Comparison of ENCODE assay signal across 9 mouse cellular contexts in the genomic region with DNA sequence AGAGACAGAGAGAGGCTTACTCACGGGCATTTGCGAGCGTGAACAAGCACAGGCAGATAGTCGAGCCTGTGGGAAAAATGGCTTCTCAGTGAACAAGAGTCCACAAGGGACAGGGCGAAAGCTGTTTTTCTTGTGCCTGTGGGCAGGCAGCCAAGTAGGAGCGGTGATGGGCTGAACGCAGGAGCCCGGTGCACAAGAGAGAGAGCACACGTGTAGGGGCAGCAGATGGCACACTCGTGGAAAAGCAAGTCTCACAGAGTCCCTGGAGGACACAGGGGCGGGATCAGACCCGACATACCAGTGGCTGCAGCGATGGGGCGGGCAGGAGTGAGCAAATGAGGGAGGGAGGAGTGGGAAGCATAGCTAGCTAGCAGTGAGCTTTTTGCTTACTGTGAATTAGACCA. TPM values are rescaled to one million over a fixed set of nuclear protein-coding genes. Genes with fewer than 3 reads are reported as not detected.
DNase-seq lines count a peak whose midpoint lies in the region; ATAC-seq lines count a peak whose summit lies in the region.
"Had no signal": no experiment of that assay in that cellular context is flagged by ENCODE, and none has a peak within 500 bp of the region (broad histone marks: within the 10 kb centered on the region; RNA-seq: fewer than 3 reads in every experiment).

No protein-coding gene starts in this region.

- DNase-seq in ES-E14 (ENCODE audit: low read depth, low spot score): peak; percentile 27
- DNase-seq in forebrain, embryonic 11.5 days (ENCODE audit: low spot score): peak; percentile 82
- peak; percentile 59 for DNase-seq in large intestine, adult 2 months (ENCODE audit: low read depth, low spot score)
- peak; percentile 69 for DNase-seq in testis, postnatal 14 days (ENCODE audit: low spot score)

- H3K9ac ChIP-seq in ES-E14 (ENCODE audit: insufficient read depth, low read depth, low read length, poor library complexity, severe bottlenecking): peak overlapping the region; percentile 70
- H3K9ac ChIP-seq in forebrain, embryonic 11.5 days (ENCODE audit: low read length): peak overlapping the region; percentile 63
- H3K9ac ChIP-seq in heart, embryonic 15.5 days: peak overlapping the region; percentile 74
- peak overlapping the region; percentile 48 for H3K9ac ChIP-seq in liver, embryonic 16.5 days (ENCODE audit: low read depth, low read length)
- peak overlapping the region; percentile 65 for H3K9ac ChIP-seq in neural tube, embryonic 15.5 days (replicated peaks)

- H3K4me3 ChIP-seq in ES-E14 (ENCODE audit: insufficient read depth in 1 of 2, low read depth in 1 of 2, low read length in 2 of 2, poor library complexity in 1 of 2, severe bottlenecking in 1 of 2): peak overlapping the region; percentile 68 to 81
- peak overlapping the region; percentile 51 for H3K4me3 ChIP-seq in brown adipose tissue, adult 24 weeks (ENCODE audit: insufficient read depth, low read depth, low read length)
- peak overlapping the region; percentile 46 for H3K4me3 ChIP-seq in forebrain, embryonic 11.5 days (ENCODE audit: low read depth, low read length)
- H3K4me3 ChIP-seq in heart, embryonic 15.5 days: peak overlapping the region; percentile 70
- peak overlapping the region; percentile 63 for H3K4me3 ChIP-seq in liver, embryonic 16.5 days (ENCODE audit: low read depth, low read length)
- peak overlapping the region; percentile 69 for H3K4me3 ChIP-seq in neural tube, embryonic 15.5 days (replicated peaks)

- no peaks in the 10 kb centered on the region for H3K27me3 ChIP-seq in forebrain, embryonic 11.5 days (ENCODE audit: control insufficient read depth, insufficient read depth, low read length)
- H3K27me3 ChIP-seq in heart, embryonic 15.5 days: no peaks in the 10 kb centered on the region
- no peaks in the 10 kb centered on the region for H3K27me3 ChIP-seq in liver, embryonic 16.5 days (ENCODE audit: control insufficient read depth, insufficient read depth, low read depth, low read length)
- no peaks in the 10 kb centered on the region for H3K27me3 ChIP-seq in neural tube, embryonic 15.5 days (replicated peaks)

- in situ Hi-C loops in ES-E14 (cut with MboI; ENCODE audit: low sequenced_read_pairs in 2 of 2, unreplicated experiment in 2 of 2): no loop called here

- H3K4me2 ChIP-seq in forebrain, embryonic 11.5 days (ENCODE audit: low read depth, low read length, severe bottlenecking): peak overlapping the region; percentile 88
- peak overlapping the region; percentile 94 for H3K4me2 ChIP-seq in heart, embryonic 15.5 days
- peak overlapping the region; percentile 81 for H3K4me2 ChIP-seq in liver, embryonic 16.5 days (ENCODE audit: low read depth, low read length)
- H3K4me2 ChIP-seq in neural tube, embryonic 15.5 days: peak overlapping the region; percentile 89

- no peaks in the 10 kb centered on the region for H3K4me1 ChIP-seq in ES-E14 (ENCODE audit: control insufficient read depth in 2 of 2, insufficient read depth in 2 of 2, low read length in 2 of 2, poor library complexity in 1 of 2)
- no peaks in the 10 kb centered on the region for H3K4me1 ChIP-seq in brown adipose tissue, adult 24 weeks (ENCODE audit: control insufficient read depth, insufficient read depth, insufficient read length, low read length)
- peaks cover 5% of the 10 kb centered on the region for H3K4me1 ChIP-seq in forebrain, embryonic 11.5 days (replicated peaks; ENCODE audit: control insufficient read depth, insufficient read depth, low read length)
- peaks cover 12% of the 10 kb centered on the region for H3K4me1 ChIP-seq in heart, embryonic 15.5 days (replicated peaks)
- H3K4me1 ChIP-seq in liver, embryonic 16.5 days (ENCODE audit: control insufficient read depth, low read depth, low read length): no peaks in the 10 kb centered on the region; the same call in none of the 2 replicates
- H3K4me1 ChIP-seq in neural tube, embryonic 15.5 days: peaks cover 13% of the 10 kb centered on the region

- H3K9me3 ChIP-seq in ES-E14 (ENCODE audit: control insufficient read depth, insufficient read depth, low read depth, low read length): no peaks in the 10 kb centered on the region
- no peaks in the 10 kb centered on the region for H3K9me3 ChIP-seq in forebrain, embryonic 11.5 days (ENCODE audit: control insufficient read depth, low read length)
- no peaks in the 10 kb centered on the region for H3K9me3 ChIP-seq in heart, embryonic 15.5 days (replicated peaks)
- no peaks in the 10 kb centered on the region for H3K9me3 ChIP-seq in liver, embryonic 16.5 days (replicated peaks; ENCODE audit: control insufficient read depth, low read length)
- H3K9me3 ChIP-seq in neural tube, embryonic 15.5 days (replicated peaks): no peaks in the 10 kb centered on the region

- under 1% methylated on average over 14 of the region's 14 CpGs for WGBS in forebrain, embryonic 11.5 days
- 0% methylated on average over 14 of the region's 14 CpGs for WGBS in heart, embryonic 15.5 days
- under 1% methylated on average over 14 of the region's 14 CpGs for WGBS in large intestine, adult 2 months
- under 1% methylated on average over 14 of the region's 14 CpGs for WGBS in liver, embryonic 16.5 days (ENCODE audit: insufficient replicate concordance)
- WGBS in neural tube, embryonic 15.5 days: under 1% methylated on average over 14 of the region's 14 CpGs

- H3K36me3 ChIP-seq in ES-E14 (ENCODE audit: control insufficient read depth, insufficient read depth, low read length, poor library complexity, severe bottlenecking): no peaks in the 10 kb centered on the region
- no peaks in the 10 kb centered on the region for H3K36me3 ChIP-seq in forebrain, embryonic 11.5 days (ENCODE audit: control insufficient read depth, insufficient read depth, low read length)
- no peaks in the 10 kb centered on the region for H3K36me3 ChIP-seq in heart, embryonic 15.5 days
- no peaks in the 10 kb centered on the region for H3K36me3 ChIP-seq in liver, embryonic 16.5 days (ENCODE audit: control insufficient read depth, insufficient read depth)
- H3K36me3 ChIP-seq in neural tube, embryonic 15.5 days: no peaks in the 10 kb centered on the region

- ATAC-seq in forebrain, embryonic 11.5 days (replicated peaks; ENCODE audit: low FRiP score): peak; percentile 80
- ATAC-seq in heart, embryonic 15.5 days (replicated peaks; ENCODE audit: insufficient number of reproducible peaks, insufficient read depth, low FRiP score, low read depth): peak; percentile 78
- ATAC-seq in liver, embryonic 16.5 days (ENCODE audit: low read depth): peak; percentile 59
- peak; percentile 90 for ATAC-seq in neural tube, embryonic 15.5 days (ENCODE audit: low FRiP score)

- H3K27ac ChIP-seq in ES-E14 (ENCODE audit: insufficient read depth, low read depth, low read length, poor library complexity, severe bottlenecking): no peak overlapping the region
- H3K27ac ChIP-seq in brown adipose tissue, adult 24 weeks (replicated peaks; ENCODE audit: low read depth, low read length): peak overlapping the region; percentile 49
- H3K27ac ChIP-seq in forebrain, embryonic 11.5 days (ENCODE audit: low read depth, low read length): peak overlapping the region; percentile 96
- peak overlapping the region; percentile 98 for H3K27ac ChIP-seq in heart, embryonic 15.5 days
- H3K27ac ChIP-seq in liver, embryonic 16.5 days (ENCODE audit: low read length): peak overlapping the region; percentile 69
- peak overlapping the region; percentile 95 for H3K27ac ChIP-seq in neural tube, embryonic 15.5 days (replicated peaks)

RNA-seq across cellular contexts. Expression of a gene that starts 7.8 kb away (rescaled TPM):
- not detected in 2 replicates for total RNA-seq in ES-E14 (2012; rRNA removed)
- not detected in 2 replicates for polyA plus RNA-seq in brown adipose tissue, adult 24 weeks (2012; ENCODE audit: insufficient read depth, insufficient read length, missing spikeins)
- not detected in 2 replicates for polyA plus RNA-seq in forebrain, embryonic 11.5 days (2014; fragmentation: Nextera tagmentation; extraction: Ambion mirVana)
- polyA plus RNA-seq in heart, embryonic 15.5 days (2015; fragmentation: Nextera tagmentation; extraction: Ambion mirVana): not detected in 2 replicates
- polyA plus RNA-seq in large intestine, adult 2 months (2012; rRNA removed): not detected in 2 replicates
- not detected in 2 replicates for polyA plus RNA-seq in liver, embryonic 16.5 days (2015; fragmentation: Nextera tagmentation; extraction: Ambion mirVana)
- not detected in 2 replicates for polyA plus RNA-seq in neural tube, embryonic 15.5 days (2015; fragmentation: Nextera tagmentation; extraction: Ambion mirVana)
- total RNA-seq: neutrophil, adult 5-6 weeks had no signal

RNA-seq across cellular contexts. Expression of a gene that starts 16.4 kb away (rescaled TPM):
- not detected in 2 replicates for total RNA-seq in ES-E14 (2012; rRNA removed)
- not detected in 2 replicates for polyA plus RNA-seq in brown adipose tissue, adult 24 weeks (2012; ENCODE audit: insufficient read depth, insufficient read length, missing spikeins)
- polyA plus RNA-seq in forebrain, embryonic 11.5 days (2014; fragmentation: Nextera tagmentation; extraction: Ambion mirVana): not detected in 2 replicates
- polyA plus RNA-seq in heart, embryonic 15.5 days (2015; fragmentation: Nextera tagmentation; extraction: Ambion mirVana): not detected in 2 replicates
- not detected in 2 replicates for polyA plus RNA-seq in large intestine, adult 2 months (2012; rRNA removed)
- not detected in 2 replicates for polyA plus RNA-seq in liver, embryonic 16.5 days (2015; fragmentation: Nextera tagmentation; extraction: Ambion mirVana)
- not detected in 2 replicates for polyA plus RNA-seq in neural tube, embryonic 15.5 days (2015; fragmentation: Nextera tagmentation; extraction: Ambion mirVana)
- total RNA-seq: neutrophil, adult 5-6 weeks had no signal

RNA-seq across cellular contexts. Expression of a gene that starts 30.0 kb away (rescaled TPM):
- not detected in 2 replicates for total RNA-seq in ES-E14 (2012; rRNA removed)
- not detected in 2 replicates for polyA plus RNA-seq in brown adipose tissue, adult 24 weeks (2012; ENCODE audit: insufficient read depth, insufficient read length, missing spikeins)
- not detected in 2 replicates for polyA plus RNA-seq in forebrain, embryonic 11.5 days (2014; fragmentation: Nextera tagmentation; extraction: Ambion mirVana)
- not detected in 2 replicates for polyA plus RNA-seq in heart, embryonic 15.5 days (2015; fragmentation: Nextera tagmentation; extraction: Ambion mirVana)
- polyA plus RNA-seq in large intestine, adult 2 months (2012; rRNA removed): not detected in 2 replicates
- not detected in 2 replicates for polyA plus RNA-seq in liver, embryonic 16.5 days (2015; fragmentation: Nextera tagmentation; extraction: Ambion mirVana)
- not detected in 2 replicates for polyA plus RNA-seq in neural tube, embryonic 15.5 days (2015; fragmentation: Nextera tagmentation; extraction: Ambion mirVana)
- total RNA-seq: neutrophil, adult 5-6 weeks had no signal

RNA-seq across cellular contexts. Expression of a gene that starts 44.4 kb away (rescaled TPM):
- total RNA-seq in ES-E14 (2012; rRNA removed): not detected in 2 replicates
- not detected in 2 replicates for polyA plus RNA-seq in brown adipose tissue, adult 24 weeks (2012; ENCODE audit: insufficient read depth, insufficient read length, missing spikeins)
- not detected in 2 replicates for polyA plus RNA-seq in forebrain, embryonic 11.5 days (2014; fragmentation: Nextera tagmentation; extraction: Ambion mirVana)
- polyA plus RNA-seq in heart, embryonic 15.5 days (2015; fragmentation: Nextera tagmentation; extraction: Ambion mirVana): not detected in 2 replicates
- not detected in 2 replicates for polyA plus RNA-seq in large intestine, adult 2 months (2012; rRNA removed)
- not detected in 2 replicates for polyA plus RNA-seq in liver, embryonic 16.5 days (2015; fragmentation: Nextera tagmentation; extraction: Ambion mirVana)
- polyA plus RNA-seq in neural tube, embryonic 15.5 days (2015; fragmentation: Nextera tagmentation; extraction: Ambion mirVana): not detected in 2 replicates
- total RNA-seq: neutrophil, adult 5-6 weeks had no signal

RNA-seq across cellular contexts. Expression of a gene that starts 44.4 kb away (rescaled TPM):
- not detected in 2 replicates for total RNA-seq in ES-E14 (2012; rRNA removed)
- not detected in 2 replicates for polyA plus RNA-seq in brown adipose tissue, adult 24 weeks (2012; ENCODE audit: insufficient read depth, insufficient read length, missing spikeins)
- polyA plus RNA-seq in forebrain, embryonic 11.5 days (2014; fragmentation: Nextera tagmentation; extraction: Ambion mirVana): not detected in 2 replicates
- polyA plus RNA-seq in heart, embryonic 15.5 days (2015; fragmentation: Nextera tagmentation; extraction: Ambion mirVana): not detected in 2 replicates
- not detected in 2 replicates for polyA plus RNA-seq in large intestine, adult 2 months (2012; rRNA removed)
- polyA plus RNA-seq in liver, embryonic 16.5 days (2015; fragmentation: Nextera tagmentation; extraction: Ambion mirVana): not detected in 2 replicates
- polyA plus RNA-seq in neural tube, embryonic 15.5 days (2015; fragmentation: Nextera tagmentation; extraction: Ambion mirVana): not detected in 2 replicates
- total RNA-seq: neutrophil, adult 5-6 weeks had no signal

Comparison
In these comparisons a context has a peak if more than half of its experiments do, and no peak if none do; other contexts are left out.
1. DNase-seq: peak in every context shown above with its lines; median percentile 82 in forebrain, embryonic 11.5 days; 69 in testis, postnatal 14 days; 59 in large intestine, adult 2 months; 27 in ES-E14.